Mouse (Mus musculus) brain, adult 2 months (tissue): ENCODE data around the gene Rps25.

Source experiments
- DNase-seq: peaks from one replicate; pipeline ENCODE4 v3.0.0; 2011; ENCODE audit warnings: low read depth, low spot score

Rps25 gene

DNA sequence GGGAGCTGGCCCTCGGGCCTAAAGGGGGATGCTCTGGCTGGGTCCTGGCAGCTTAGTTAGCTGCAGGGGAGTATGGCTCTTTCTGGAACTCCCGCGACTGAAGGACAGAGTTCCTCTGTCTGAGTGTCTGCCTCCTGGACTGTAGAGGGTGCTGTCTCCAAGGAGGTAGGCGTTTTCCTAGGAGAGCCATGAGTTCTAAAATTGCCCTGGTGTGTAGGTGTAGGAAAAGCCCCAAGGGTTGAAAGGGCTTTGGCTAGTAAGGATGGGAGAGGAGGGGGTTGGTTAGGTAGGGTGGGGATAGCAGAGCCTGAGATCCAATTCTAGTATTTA, 47.9 kb downstream of the Rps25 start, which contains the start of gene Upk2:
Gene Upk2 (minus strand): TSS at position 86 of the 330 bp plus-strand sequence.
- DNase-seq: peak; percentile 34

DNA sequence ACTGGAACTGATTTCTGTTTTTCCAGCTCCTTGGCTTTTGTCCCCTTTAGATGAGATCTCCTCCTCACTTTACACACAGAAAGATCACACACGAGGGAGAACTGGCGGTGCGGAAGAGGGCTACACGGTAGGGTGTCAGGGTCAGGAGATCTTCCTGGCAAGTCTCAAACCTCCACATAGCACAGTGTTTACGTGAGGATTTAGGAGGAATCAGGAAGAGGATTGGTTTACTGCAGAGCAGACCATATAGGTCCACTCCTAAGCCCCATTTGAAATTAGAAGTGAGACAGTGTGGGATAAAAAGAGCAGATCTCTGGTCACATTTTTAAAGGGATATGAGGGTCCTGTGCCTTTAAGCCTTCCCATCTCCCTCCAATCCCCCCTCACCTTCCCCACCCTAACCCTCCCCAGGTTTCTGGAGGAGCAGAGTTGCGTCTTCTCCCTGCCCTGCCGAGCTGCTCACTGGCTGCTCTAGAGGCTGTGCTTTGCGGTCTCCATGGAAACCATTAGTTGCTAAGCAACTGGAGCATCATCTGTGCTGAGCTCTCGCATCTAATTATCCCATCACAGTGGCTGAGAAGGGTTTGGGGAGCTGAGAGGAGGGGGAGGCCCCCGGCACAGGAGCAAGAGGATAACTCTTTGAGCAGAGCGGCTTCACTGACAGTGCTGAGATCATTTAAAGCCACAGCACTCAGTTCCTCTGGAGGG, 50.2 kb downstream of the Rps25 start:
- peak; percentile 98 for DNase-seq
